Mouse (Mus musculus) stomach, postnatal 0 days (tissue): ENCODE results near the gene Olfr71.

Experiments used
- CTCF ChIP-seq: IDR thresholded peaks from 2 replicates; pipeline ENCODE4 v1.5.1; 2016; ENCODE audit warnings: antibody characterized with exemption, low read depth, mild to moderate bottlenecking, moderate library complexity
- EP300 ChIP-seq: optimal IDR thresholded peaks from 2 replicates; pipeline ENCODE3; 2016; ENCODE audit warnings: antibody characterized with exemption

DNA sequence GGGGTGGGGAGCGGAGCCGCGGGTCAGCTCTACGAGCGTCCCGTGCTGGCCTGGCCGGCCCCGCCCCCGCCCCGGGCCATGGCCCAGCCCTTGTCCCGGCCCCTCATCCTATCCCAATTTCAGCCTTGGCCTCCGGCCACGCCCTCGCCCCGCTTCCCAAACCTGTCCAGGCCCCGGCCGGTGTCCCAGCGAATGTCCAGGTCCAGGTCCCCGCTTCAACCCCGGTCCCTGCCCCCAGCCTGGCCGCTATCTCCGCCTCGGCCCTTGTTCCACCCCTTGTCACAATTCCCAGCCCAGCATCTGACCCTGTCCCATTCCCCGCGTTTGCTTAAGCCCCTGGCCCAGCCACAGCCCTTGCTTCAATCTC is 40.6 kb downstream of the Olfr71 start:
- TF ChIP-seq CTCF (no peak), EP300 (no peak)
